Mouse (Mus musculus) T-helper 17 cell (primary cell): Measurements from ENCODE around the gene Rnf148.

ENCODE experiments used
- in situ Hi-C, 2 experiments: fragments of 300-600 bp; cut with MboI, MseI; formaldehyde crosslinking; loops; 1 replicate in 1 of 2; 2 replicates in 1 of 2; pipeline ENCODE4 v1.15.1; 2025; ENCODE audit warnings: high pct_unique_total_duplicates in 2 of 2

Gene Rnf148

DNA sequence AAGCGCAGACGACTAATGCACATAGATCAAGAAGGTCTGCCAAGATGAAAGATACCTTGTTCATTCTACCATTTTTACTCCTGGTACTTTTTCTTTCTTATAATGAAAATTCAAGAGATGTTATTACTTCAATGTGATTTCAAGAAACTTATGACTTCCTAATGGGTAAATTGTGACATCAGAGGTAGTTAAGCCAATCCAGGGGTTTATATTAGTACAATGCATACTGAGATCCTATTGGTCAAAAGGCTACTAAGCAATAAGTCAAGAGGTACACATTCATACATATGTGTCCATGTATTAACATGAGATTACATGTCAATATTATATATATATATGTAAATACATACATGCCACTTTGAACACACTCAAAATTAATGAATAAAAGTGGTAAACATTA lies at the start of gene Rnf148:
Rnf148 (minus strand) TSS at position 101 of the 400 bp plus-strand sequence.
- in situ Hi-C loops: no loop called here

DNA sequence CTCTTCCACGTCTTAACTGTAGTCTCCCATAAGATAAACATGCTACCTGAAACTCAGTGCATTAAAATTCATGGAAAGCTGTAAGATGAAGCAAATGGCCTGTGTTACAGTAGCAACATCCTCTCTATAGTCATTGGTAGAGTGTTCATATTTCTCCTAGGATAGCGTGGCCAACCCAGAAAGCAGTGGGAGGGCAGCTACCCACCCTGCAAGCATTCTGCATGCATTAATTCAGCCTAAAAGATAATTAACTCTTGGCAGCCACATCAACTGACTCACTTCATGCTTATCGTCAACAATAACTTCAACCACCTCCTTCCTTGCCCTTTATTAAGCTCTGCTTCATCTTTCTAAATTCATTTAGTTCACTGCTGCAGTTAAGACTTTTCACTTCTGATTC lies 45.9 kb upstream of the Rnf148 start:
- in situ Hi-C loops: loop anchor here in 1 of 2 experiments (5.0 kb wide), 1 partner anchor 39 kb away; no protein-coding TSS in a partner anchor

DNA sequence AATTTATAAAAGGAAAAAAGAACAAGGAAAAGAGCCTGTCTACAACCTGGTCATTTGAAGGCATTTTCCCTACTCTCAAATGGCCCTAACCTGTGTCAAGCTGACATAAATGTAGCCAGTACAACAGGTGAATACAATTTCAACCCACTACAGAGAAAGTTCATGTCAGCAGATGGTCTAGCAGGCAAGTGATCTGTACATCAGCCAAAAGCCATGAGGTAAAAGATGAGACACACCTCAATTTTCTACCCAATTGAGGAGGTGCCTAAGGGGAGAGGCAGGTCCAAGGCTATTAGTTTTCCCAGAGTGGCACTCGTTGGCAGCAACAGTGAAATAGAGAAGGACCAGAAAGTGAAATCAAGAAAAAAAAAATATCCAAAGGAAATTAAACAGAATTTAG lies 23.2 kb upstream of the Rnf148 start:
- in situ Hi-C loops: no loop called here

DNA sequence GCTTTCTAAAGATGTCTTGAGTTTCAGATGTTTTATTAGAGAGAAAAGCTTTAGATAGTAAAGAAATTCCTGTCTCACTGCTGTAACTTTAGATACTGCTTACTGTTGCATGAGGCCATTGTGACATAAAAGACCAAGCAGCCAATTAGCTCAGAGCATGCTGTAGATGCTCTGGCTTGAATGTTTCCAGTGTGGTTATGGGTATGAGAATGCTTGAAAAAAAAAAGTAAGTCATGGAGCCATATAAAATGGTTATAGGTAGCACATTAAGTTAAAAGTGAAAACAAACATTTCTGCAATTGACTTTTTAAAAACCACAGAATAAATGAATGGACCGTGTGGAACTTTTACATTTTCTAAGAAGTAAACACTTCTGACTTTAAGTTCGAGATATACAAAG lies 4.7 kb downstream of the Rnf148 start, which contains the start of gene Rnf133:
Rnf133 (minus strand) TSS at position 101 of the 400 bp plus-strand sequence.
- in situ Hi-C loops: no loop called here

DNA sequence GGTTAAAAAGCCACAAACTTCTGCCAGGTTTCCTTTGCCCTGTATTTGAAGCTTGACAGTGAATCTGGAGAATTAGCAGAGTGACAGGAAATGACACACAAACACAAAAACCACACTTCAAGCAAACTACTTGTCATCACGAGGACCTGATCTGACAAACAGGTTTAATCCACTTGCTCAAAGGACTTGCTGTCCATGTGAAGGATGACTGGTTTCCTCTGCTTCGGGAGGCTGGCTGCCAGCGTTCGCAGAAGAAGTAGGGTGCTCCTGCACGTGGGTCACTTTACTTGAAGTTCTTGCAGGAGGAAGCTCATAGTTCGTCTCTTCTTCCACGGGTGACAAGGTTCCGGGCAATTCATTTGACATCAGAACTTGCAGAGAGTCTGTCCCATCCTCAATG lies 6.2 kb downstream of the Rnf148 start:
- in situ Hi-C loops: no loop called here

GRCm38 (mm10) chr6:23647627-23648247 lies 7.2 kb downstream of the Rnf148 start:
- in situ Hi-C loops: no loop called here

DNA sequence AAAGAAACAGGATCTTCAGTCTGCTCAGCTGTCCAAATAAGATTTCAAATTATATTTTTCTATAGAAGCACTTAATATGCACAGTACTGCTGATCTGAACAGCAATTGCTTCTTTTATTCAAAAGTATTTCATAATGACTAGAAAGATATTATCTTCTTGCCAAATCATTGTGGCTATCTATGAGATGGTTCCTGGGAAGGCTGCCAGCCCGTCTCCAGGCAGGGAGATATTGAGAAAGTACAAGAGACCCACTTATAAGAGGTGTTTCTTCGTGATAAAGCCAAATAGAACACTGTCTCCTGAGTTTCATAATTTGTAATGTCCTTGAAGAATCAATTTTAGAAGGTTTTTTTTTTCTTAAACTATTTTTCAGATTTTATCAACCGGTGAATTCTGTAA lies 17.9 kb downstream of the Rnf148 start:
- in situ Hi-C loops: loop anchor here in 1 of 2 experiments (10.0 kb wide), 1 partner anchor 1048 kb away; no protein-coding TSS in a partner anchor

- in situ Hi-C loops: loop anchor here in 1 of 2 experiments (10.0 kb wide), 1 partner anchor 1050 kb away; no protein-coding TSS in a partner anchor
Observed at GRCm38 (mm10) chr6:23635208-23635607, 19.7 kb downstream of the Rnf148 start.

DNA sequence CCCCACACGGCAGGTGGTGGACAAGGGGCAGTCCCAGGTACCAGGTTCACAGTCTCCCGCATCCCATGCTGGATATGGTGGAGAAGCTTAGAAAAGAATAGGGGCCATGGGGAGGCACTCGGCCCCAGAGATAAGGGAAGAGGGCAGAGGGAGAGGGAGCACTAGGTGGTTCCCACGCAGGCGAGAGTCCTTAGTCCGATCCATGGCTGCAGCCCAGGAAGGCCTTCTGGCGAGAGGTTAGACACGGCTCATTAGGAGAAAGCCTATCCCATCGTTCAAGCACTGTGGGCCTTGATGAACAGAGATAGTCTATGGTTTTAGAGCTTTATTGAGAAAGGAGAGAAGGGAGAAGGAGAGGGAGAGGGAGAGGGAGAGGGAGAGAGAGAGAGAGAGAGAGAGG lies 20.9 kb downstream of the Rnf148 start:
- in situ Hi-C loops: loop anchor here in 1 of 2 experiments (10.0 kb wide), 1 partner anchor 1051 kb away; no protein-coding TSS in a partner anchor

DNA sequence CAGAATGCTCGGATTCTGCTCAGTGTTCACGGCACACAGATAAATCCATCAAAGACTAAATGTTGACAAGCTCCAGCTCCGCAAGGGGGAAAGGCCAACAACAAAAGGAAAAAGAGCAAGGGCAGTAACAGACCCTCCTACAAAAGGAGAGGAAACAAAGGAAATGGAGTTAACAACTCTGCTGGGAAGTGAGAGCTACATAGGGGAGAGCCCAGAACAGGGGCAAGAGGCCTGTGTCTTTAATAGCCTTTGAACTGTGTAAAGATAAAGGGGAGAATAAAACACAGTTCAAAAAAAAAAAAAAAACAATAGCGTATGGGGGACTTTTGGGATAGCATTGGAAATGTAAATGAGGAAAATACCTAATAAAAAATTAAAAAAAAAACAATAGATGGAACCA lies 24.5 kb downstream of the Rnf148 start:
- in situ Hi-C loops: loop anchor here in 1 of 2 experiments (10.0 kb wide), 1 partner anchor 1054 kb away; no protein-coding TSS in a partner anchor
